Mouse (Mus musculus) frontal cortex, postnatal 10 days (tissue): ENCODE measurements around the gene Mpzl2.

Source experiments
- DNase-seq, 2 experiments: peaks; one replicate each; pipeline ENCODE4 v3.0.0; 2022; ENCODE audit warnings: low spot score in 2 of 2, mixed read lengths in 1 of 2

The Mpzl2 gene

DNA sequence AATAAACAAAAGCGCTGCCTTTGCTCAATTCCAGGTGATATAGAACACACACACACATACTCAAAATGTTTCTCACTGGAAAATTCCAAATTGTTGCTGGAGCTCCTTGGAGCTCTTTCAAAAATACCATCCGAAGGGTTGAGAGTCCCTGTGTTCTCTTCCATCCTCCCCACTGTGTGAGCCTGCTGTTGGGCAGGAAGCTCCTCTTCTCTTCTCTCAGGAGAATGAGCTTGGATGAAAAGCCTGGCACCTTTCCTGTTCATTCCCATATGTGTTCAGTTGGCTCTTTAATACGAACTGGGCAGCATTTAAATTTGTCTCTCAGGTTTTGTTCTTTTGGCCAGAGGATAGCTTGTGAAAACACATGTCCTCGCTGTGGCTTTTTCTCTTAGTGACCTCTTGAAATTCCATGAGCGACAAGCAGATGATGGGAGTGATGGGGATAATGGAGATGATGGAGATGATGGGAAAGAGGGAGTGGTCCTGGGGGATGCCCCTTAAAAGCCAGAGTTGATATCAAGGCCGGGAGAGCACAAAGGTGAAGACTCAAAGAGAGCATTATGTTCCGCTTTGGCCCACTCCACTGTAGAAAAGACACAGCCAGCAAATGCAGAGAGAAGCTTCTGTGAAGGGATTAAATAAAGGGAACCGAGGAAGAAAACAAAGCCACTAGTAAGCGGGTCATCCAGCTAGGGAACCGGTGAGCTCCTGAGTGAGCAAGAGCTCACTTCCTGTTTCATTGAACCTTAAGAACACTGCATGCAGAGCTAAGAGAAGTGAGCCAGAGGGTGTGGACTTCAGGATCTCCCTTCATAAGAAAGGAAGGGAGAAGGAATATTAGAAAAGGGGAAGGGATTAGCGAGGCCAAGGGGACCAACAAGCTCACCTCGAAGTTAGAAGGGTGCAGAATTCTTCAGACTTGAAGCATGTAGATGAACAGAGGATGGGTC is 46.4 kb downstream of the Mpzl2 start:
- no peak for DNase-seq

DNA sequence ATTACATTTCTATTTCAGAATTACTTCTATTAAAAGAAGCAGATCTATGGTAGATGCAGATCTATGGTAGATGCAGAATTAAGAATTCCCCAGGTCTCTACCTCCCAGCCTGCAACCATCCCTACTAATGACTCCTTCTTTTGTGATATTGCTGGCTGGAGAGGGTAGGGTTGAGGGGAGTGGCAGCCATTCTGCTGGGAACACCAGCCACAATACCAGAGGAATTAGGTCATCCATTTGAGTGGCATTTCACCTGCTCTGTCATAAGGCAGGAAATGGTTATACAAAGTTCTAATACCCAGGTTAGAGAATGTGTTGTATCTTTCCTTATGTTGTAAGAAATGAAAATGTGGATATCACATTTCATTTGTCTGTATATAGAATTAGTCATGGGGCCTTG is 48.4 kb downstream of the Mpzl2 start:
- DNase-seq: no peak

GRCm38 (mm10) chr9:45090811-45091210 is 51.2 kb downstream of the Mpzl2 start:
- no peak for DNase-seq

DNA sequence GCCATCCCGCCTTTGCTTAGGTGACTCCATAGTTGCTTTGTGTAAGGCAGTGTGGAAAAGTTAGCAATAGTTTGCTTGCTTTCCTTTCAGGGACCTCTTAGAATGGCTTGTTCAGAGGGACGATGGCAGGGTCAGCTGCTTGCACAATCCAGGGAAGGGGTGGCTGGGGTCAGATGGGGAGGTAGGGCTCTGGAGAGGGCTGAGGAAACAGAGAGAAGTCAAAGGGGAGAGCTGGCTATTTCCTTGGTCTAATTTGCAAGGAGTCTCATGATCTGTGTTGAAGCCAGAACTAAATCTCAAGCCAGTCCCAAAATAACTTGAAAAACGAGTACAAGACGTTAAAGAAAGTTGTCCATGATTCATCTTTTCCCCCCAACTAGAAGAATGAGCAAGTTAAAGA is 53.0 kb downstream of the Mpzl2 start:
- no peak for DNase-seq

DNA sequence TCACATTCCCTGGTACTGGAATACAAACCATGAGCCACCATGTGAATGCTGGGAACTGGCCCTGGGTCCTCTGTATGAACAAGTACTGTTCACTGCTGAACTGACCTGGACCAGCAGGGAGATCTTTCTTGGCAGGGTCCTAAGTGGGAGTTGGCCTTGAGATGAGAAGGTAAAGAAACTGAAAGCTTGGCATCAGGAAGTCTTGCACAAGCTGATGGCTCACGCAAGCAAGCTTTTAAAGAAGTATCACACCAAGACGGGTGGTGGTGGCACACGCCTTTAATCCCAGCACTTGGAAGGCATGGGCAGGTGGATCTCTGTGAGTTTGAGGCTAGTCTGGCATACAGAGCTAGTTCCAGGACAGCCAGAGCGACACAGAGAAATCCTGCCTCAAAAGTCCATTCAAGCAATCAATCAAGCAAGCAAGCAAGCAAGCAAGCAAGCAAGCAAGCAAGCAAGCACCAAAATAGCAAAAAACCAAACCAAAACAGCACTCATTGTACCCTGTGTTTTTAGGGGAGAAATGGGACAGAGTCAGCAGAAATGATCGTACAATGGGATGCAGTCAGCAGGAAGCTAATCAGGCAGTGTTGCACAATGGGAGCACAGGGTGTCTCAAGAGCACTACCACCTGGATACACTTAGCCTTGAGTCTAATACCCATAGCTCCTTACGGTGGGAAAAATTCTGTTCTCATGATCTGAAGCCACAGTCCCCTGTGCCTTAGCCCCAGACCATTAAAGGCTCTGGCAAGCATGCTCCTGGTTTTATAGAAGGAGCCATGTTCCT is 55.7 kb downstream of the Mpzl2 start:
- DNase-seq: no peak

DNA sequence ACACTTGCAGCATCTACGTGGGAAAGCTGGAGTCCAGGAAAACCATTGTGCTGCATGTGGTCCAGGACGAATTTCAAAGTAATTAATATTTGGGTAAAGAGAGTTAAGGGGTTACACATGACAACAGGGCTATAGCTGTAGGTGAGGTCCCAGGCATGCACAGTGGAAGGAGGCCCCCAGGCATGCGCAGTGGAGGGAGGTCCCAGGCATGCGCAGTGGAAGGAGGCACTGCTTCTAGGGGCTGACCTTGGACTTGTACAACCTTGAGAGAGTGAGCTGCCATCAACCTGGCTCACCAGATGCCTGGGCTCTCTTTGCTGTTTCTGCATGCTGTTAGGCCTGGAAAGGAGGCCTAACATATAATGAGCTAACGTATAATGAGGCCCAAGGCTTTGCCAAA is 58.3 kb downstream of the Mpzl2 start:
- DNase-seq: no peak

- no peak for DNase-seq
Measured at GRCm38 (mm10) chr9:45098426-45098825, 58.8 kb downstream of the Mpzl2 start.

GRCm38 (mm10) chr9:45102528-45102927 is 62.9 kb downstream of the Mpzl2 start:
- DNase-seq: no peak

GRCm38 (mm10) chr9:45103211-45103979 is 63.8 kb downstream of the Mpzl2 start:
- DNase-seq: no peak
